Mouse (Mus musculus) midbrain, embryonic 11.5 days (tissue): ENCODE data around the gene Ubxn11. TPM values are rescaled to one million over a fixed set of nuclear protein-coding genes. Genes with fewer than 3 reads are reported as not detected.

Experiments
- ATAC-seq: fragments of 200-750 bp; cut with Nextera tagmentation; 2 replicates; pipeline ENCODE4 v1.8.0; 2017; ENCODE audit warnings: moderate TSS enrichment, moderate library complexity; ENCODE audit not compliant: low FRiP score
- DNase-seq: peaks from one replicate; pipeline ENCODE4 v3.0.0; 2015; ENCODE audit warnings: low spot score; ENCODE audit errors: missing footprints
- H3K27ac ChIP-seq: fragments of 300-500 bp; sonication (generic); 2 replicates; pipeline ENCODE4 v1.5.1; 2014; ENCODE audit warnings: low read depth, low read length
- H3K27me3 ChIP-seq: fragments of 300-500 bp; sonication (generic); 2 replicates; pipeline ENCODE4 v1.6.1; 2014; ENCODE audit warnings: mild to moderate bottlenecking, low read length, moderate library complexity, mixed read lengths; ENCODE audit not compliant: control insufficient read depth, insufficient read depth
- H3K36me3 ChIP-seq: fragments of 300-500 bp; sonication (generic); 2 replicates; pipeline ENCODE4 v1.6.1; 2014; ENCODE audit warnings: mild to moderate bottlenecking, low read length, moderate library complexity, mixed read lengths; ENCODE audit not compliant: control insufficient read depth, insufficient read depth
- H3K4me1 ChIP-seq: fragments of 300-500 bp; sonication (generic); 2 replicates; pipeline ENCODE4 v1.6.1; 2014; ENCODE audit warnings: low read length; ENCODE audit not compliant: control insufficient read depth, insufficient read depth
- H3K4me2 ChIP-seq: fragments of 300-500 bp; sonication (generic); 2 replicates; pipeline ENCODE4 v1.6.1; 2014; ENCODE audit warnings: mild to moderate bottlenecking, moderate library complexity
- H3K4me3 ChIP-seq: fragments of 300-500 bp; sonication (generic); 2 replicates; pipeline ENCODE4 v1.5.1; 2014; ENCODE audit warnings: low read depth, low read length
- H3K9ac ChIP-seq: fragments of 300-500 bp; sonication (generic); 2 replicates; pipeline ENCODE4 v1.6.1; 2014; ENCODE audit warnings: low read length
- H3K9me3 ChIP-seq: fragments of 300-500 bp; sonication (generic); 2 replicates; pipeline ENCODE4 v1.6.1; 2016; ENCODE audit warnings: low read length; ENCODE audit not compliant: control insufficient read depth
- WGBS: fragments of 180-500 bp; shearing (Covaris S2); extraction: QIAGEN DNeasy Blood & Tissue Kit; methylation state at CpG from one replicate; pipeline ENCODE4 v1.1.7; 2014; 5-methylcytosine and 5-hydroxymethylcytosine counted together
- polyA plus RNA-seq: library from polyadenylated mRNA; unstranded; fragments of >200 nt; fragmentation: Nextera tagmentation; extraction: Ambion mirVana; gene quantifications from 2 replicates; pipeline ENCODE4 v1.2.1, GENCODE M21; 2014

Ubxn11 gene
- polyA plus RNA-seq, 1 experiment from 2014 or later, result 3.0 TPM

GRCm38 (mm10) chr4:134112403-134112802 is 10.0 kb downstream of the Ubxn11 start:
- ATAC-seq (no peak), DNase-seq (peak; percentile 33)
- Histone ChIP-seq H3K4me1 (peaks cover 12% of the 10 kb centered on the region), H3K4me2 (no peak overlapping the region), H3K4me3 (no peak overlapping the region), H3K9ac (no peak overlapping the region), H3K27ac (no peak overlapping the region), H3K27me3 (no peaks in the 10 kb centered on the region), H3K9me3 (no peaks in the 10 kb centered on the region), H3K36me3 (no peaks in the 10 kb centered on the region)
- WGBS, result 81% methylated on average over 6 of the region's 6 CpGs

DNA sequence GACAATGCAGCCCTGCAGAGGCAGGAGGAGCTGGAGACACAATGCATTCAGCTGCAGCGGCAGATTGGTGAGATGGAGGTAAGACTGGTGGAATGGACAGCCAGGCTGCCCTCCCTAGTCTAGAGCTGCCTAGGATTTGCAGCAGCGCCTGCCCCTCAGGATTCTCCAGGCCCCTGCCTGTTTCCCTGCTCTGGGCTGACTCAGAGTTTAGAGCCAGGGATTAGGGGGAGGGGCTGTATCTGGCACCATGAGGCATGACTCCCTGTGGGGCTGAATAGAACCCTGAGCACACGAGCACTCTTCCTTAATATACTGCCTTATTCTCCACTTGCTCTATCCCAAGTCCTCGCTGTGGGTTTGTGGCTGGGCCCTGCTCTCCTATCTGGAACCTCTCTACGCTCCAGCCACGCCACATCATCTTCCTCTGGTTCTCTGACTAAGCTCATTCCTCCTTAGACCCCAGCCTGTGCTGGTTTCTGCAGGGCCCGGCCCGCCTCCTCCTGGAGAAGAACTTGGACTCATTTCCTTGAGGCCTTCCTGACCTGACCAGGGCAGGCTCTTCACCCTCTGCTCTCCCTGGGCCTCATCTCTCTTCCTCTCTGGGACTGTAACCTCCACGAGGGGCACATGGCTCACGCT is 11.1 kb downstream of the Ubxn11 start:
- peak; percentile 73 for ATAC-seq
- Histone ChIP-seq H3K9ac (peak overlapping the region; percentile 47; the same call in 1 of the 2 replicates), H3K27ac (no peak overlapping the region; the same call in 1 of the 2 replicates)

DNA sequence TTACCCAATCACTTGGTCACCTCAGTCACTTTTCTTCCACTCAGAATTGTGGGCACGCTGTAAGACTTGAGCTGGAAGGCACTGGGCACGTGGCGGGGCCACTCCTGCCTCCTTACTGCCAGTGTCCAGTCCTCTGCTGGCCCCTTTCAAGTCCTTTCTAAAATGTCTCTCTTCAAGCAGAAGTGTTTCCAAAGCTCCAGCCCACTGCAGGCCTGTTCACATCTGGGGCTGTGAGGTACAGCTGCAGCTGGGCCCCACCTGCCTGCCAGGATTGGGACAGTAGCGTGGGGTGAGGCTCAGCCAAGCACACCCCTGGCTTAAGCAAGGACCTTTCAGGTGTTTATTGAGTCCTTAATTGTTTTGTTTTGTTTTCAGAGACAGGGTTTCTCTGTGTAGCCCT is 11.7 kb downstream of the Ubxn11 start:
- Histone ChIP-seq H3K4me1 (peaks cover 12% of the 10 kb centered on the region), H3K36me3 (no peaks in the 10 kb centered on the region), H3K4me2 (no peak overlapping the region), H3K9ac (no peak overlapping the region), H3K27ac (no peak overlapping the region), H3K27me3 (no peaks in the 10 kb centered on the region), H3K9me3 (no peaks in the 10 kb centered on the region), H3K4me3 (no peak overlapping the region)
- no peak for ATAC-seq
- 91% methylated on average over 4 of the region's 4 CpGs for WGBS
- no peak for DNase-seq

More for the DNA sequence above, 11.1 kb downstream of the Ubxn11 start:
- DNase-seq, result peak; percentile 85
- no peak overlapping the region for H3K4me3 ChIP-seq
- H3K27me3 ChIP-seq, result no peaks in the 10 kb centered on the region
- H3K9me3 ChIP-seq, result no peaks in the 10 kb centered on the region
- no peak overlapping the region for H3K4me2 ChIP-seq
- H3K36me3 ChIP-seq, result no peaks in the 10 kb centered on the region
- WGBS, result 39% methylated on average over 10 of the region's 10 CpGs
- peaks cover 12% of the 10 kb centered on the region for H3K4me1 ChIP-seq

- Histone ChIP-seq H3K9ac (no peak overlapping the region), H3K4me3 (no peak overlapping the region), H3K36me3 (no peaks in the 10 kb centered on the region), H3K4me2 (no peak overlapping the region), H3K27ac (no peak overlapping the region), H3K4me1 (peaks cover 12% of the 10 kb centered on the region), H3K9me3 (no peaks in the 10 kb centered on the region), H3K27me3 (no peaks in the 10 kb centered on the region)
- ATAC-seq (no peak), DNase-seq (no peak)
- WGBS, result 90% methylated on average over 16 of the region's 16 CpGs
Measured at GRCm38 (mm10) chr4:134115215-134116144, 13.1 kb downstream of the Ubxn11 start.

DNA sequence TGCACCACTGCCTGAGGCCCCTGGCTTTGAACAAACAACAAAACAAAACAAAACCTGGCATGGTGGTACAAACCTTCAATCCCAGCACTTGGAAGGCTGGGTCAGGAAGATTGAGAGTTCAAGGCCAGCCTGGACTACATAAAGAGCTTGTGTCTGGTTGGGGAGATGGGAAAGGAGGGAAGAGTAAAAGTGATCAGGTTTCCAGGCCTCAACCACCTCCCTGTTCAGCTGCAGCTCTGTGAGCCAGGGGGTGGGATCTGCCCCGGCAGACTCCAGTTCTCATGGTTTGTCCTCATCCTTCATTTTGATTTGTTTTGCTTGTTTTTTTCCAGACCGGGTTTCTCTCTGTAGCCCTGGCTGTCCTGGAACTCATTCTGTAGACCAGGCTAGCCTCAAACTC is 14.1 kb downstream of the Ubxn11 start:
- WGBS, result 90% methylated on average over 2 of the region's 2 CpGs
- H3K27ac ChIP-seq, result no peak overlapping the region
- H3K27me3 ChIP-seq, result no peaks in the 10 kb centered on the region
- peaks cover 12% of the 10 kb centered on the region for H3K4me1 ChIP-seq
- H3K9me3 ChIP-seq, result no peaks in the 10 kb centered on the region
- no peak for ATAC-seq
- H3K36me3 ChIP-seq, result no peaks in the 10 kb centered on the region
- no peak overlapping the region for H3K9ac ChIP-seq
- H3K4me3 ChIP-seq, result no peak overlapping the region
- no peak for DNase-seq
- H3K4me2 ChIP-seq, result no peak overlapping the region

DNA sequence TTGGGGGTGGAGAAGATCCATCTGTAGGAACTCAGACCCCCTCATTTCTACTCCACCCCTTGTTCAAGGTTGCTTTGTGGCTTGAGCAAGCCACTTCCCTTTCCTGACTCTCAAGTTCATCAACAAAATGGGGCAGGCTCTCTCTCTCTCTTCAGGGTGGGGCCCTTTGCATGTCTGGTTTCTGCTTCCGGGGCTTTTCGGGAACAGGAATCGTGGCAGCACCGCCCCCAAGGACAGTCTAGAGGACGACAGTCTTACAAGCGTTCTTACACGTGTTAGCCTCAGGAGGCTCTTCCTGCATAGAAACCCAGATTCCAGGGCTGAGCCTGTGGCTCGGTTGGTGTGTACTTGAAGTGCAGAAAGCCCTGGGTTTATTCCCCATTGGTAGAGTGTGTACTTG is 14.6 kb downstream of the Ubxn11 start:
- DNase-seq, result peak; percentile 77
- 90% methylated on average over 8 of the region's 8 CpGs for WGBS

GRCm38 (mm10) chr4:134118126-134118800 is 15.9 kb downstream of the Ubxn11 start:
- no peak for DNase-seq
- Histone ChIP-seq H3K27ac (no peak overlapping the region), H3K4me1 (peaks cover 8% of the 10 kb centered on the region), H3K9ac (no peak overlapping the region), H3K9me3 (no peaks in the 10 kb centered on the region), H3K27me3 (no peaks in the 10 kb centered on the region), H3K4me2 (no peak overlapping the region), H3K4me3 (no peak overlapping the region), H3K36me3 (no peaks in the 10 kb centered on the region)
- ATAC-seq, result no peak
- 76% methylated on average over 14 of the region's 14 CpGs for WGBS

More for the DNA sequence above, 14.6 kb downstream of the Ubxn11 start:
- no peak for ATAC-seq
- no peak overlapping the region for H3K4me2 ChIP-seq
- H3K27me3 ChIP-seq, result no peaks in the 10 kb centered on the region
- no peak overlapping the region for H3K4me3 ChIP-seq
- no peak overlapping the region for H3K9ac ChIP-seq
- no peak overlapping the region for H3K27ac ChIP-seq
- no peaks in the 10 kb centered on the region for H3K9me3 ChIP-seq
- peaks cover 12% of the 10 kb centered on the region for H3K4me1 ChIP-seq
- no peaks in the 10 kb centered on the region for H3K36me3 ChIP-seq

DNA sequence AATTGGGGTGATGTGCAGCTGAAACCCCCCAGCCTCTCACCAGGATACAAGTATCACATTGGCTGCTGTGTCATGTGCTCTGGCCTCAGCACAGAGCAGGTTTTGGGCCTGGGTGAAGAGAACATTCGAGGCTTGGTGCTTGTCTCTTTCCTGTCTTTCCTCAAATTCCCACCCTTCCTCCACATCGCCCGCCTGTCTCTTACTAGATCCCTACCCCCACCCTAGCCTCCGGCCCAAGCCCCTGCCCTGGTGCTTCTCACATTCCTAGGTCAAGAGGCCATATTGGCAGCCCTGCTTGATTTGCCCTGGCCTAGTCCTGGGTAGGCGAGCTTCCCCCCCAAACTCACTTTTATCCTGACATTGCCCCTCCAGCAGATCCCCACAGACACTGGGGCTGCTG is 16.7 kb downstream of the Ubxn11 start:
- 78% methylated on average over 5 of the region's 5 CpGs for WGBS
- Histone ChIP-seq H3K9ac (no peak overlapping the region; the same call in 1 of the 2 replicates), H3K36me3 (no peaks in the 10 kb centered on the region), H3K4me3 (no peak overlapping the region), H3K9me3 (no peaks in the 10 kb centered on the region), H3K4me1 (peaks cover under 1% of the 10 kb centered on the region; the same call in 1 of the 2 replicates), H3K4me2 (no peak overlapping the region), H3K27me3 (no peaks in the 10 kb centered on the region), H3K27ac (no peak overlapping the region)
- peak; percentile 67 for DNase-seq
- no peak for ATAC-seq
